Mouse (Mus musculus) lung, postnatal 10 days (tissue): ENCODE measurements at regions not wholly inside any gene's neighbourhood (a gene's known extent, or its start where the extent isn't known, plus 50 kb on each side); places are given as distances from the start of the nearest gene placed in this dataset.
A peak's percentile ranks its signal among the peaks of the same experiment; 100 is the strongest.
"Not testable (repeated sequence)": the region's sequence is repeated elsewhere in the genome, so short reads cannot be mapped to it uniquely, and the experiment has no call there.

Experiments
- DNase-seq: peaks from one replicate; pipeline ENCODE4 v3.0.0; 2021

GRCm38 (mm10) chr8:68958701-68959100 lies 250.1 kb upstream of the Zfp930 start:
- no peak for DNase-seq

DNA sequence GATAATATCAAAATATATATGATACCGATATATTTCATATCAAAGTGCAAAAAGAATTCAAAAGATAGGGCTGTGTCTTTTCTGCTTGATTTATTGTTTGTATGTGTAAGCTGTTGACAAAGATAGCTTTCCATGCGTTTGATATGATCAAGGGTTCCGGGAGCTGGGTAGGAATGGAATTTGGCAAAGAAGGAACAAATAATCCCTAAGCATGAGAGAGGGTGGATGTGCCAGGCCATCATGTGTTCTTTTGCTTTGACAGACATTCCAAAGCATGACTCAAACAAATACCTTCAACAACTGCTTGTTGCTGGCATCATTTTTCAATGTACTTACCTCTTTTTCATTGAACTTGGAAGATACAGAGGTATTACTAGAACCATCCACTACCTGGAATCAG lies 246.9 kb upstream of the Zfp930 start:
- DNase-seq: no peak

DNA sequence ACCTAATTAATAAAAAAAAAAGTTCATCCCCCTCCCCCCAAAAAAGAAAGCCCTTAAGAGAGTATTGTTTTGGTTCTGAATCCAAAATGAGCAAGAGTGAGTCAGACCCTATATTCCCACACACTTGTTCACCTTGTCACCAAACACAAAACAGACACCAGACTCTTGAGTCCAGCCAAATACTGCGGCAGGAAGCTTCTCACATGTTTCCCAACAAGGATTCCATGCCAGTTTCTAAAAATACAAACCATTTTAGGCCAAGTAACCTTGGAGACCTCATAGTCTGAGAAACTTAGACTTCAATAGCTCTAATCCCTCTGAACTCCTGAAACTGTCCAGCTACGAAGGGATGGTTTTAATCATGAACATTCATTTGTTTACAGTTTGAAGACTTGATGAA lies 233.1 kb upstream of the Zfp930 start:
- DNase-seq: peak; percentile 13

GRCm38 (mm10) chr8:68977159-68977558 lies 231.7 kb upstream of the Zfp930 start:
- DNase-seq: no peak

- not testable (repeated sequence) for DNase-seq
These were observed 225.7 kb upstream of the Zfp930 start for GRCm38 (mm10) chr8:68983181-68983580.

DNA sequence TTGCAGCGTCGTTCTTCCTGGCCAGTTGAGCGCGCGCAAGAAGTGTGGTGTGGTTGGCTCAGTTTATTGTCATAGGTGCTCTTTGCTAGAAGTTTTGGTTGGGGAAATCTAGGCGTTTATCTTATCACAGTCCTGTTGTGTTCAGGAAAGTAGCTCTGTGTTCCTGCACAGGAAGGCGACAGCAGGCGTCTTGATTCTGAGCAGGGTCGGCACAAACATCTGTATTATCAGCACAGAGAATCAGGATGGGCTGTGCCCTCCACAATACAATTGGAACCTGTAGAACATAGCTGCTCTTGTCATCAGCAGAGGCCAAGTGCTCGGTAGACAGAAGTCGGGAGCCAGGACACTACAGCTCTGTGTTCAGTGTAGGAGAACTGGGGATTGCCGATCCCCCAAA lies 225.1 kb upstream of the Zfp930 start:
- DNase-seq: peak; percentile 38

DNA sequence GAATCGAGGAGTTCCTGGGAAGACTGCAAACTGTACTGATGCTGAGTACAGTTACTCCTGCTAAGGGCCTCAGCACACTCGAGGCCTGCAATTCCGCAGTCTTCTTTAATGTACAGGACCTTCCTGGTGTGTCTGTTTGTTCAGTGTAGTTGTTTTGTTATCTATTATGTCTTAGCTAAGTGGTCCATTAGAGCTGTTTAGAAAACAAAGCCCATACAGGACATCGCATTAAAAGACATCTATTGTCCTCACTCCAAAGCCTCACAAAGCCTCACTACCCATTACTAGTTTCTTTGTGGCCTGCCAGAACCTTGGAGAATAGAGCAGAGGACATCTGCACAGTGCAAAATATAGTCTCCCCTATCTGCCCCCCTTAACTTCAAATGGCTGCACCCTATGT lies 224.4 kb upstream of the Zfp930 start:
- no peak for DNase-seq

GRCm38 (mm10) chr8:68986425-68986824 lies 222.4 kb upstream of the Zfp930 start:
- DNase-seq: no peak
